Mouse (Mus musculus): ENCODE data around the gene Fscn1.

Fscn1 gene

GRCm38 (mm10) chr5:142935642-142936335, 24.4 kb upstream of the Fscn1 start:
- peak; percentile 51 to 56 for DNase-seq (ENCODE audit: low spot score in 2 of 2)

- peak; percentile 75 to 85 for DNase-seq (ENCODE audit: low spot score in 2 of 2)
Measured at GRCm38 (mm10) chr5:142936336-142936719, 23.8 kb upstream of the Fscn1 start.

GRCm38 (mm10) chr5:142937956-142938727, 22.0 kb upstream of the Fscn1 start:
- DNase-seq (ENCODE audit: low spot score in 2 of 2): no peak

GRCm38 (mm10) chr5:142940393-142940792, 19.8 kb upstream of the Fscn1 start:
- no peak for DNase-seq (ENCODE audit: low spot score in 2 of 2)

GRCm38 (mm10) chr5:142944979-142945682, 15.0 kb upstream of the Fscn1 start:
- no peak for DNase-seq (ENCODE audit: low spot score in 2 of 2)

- DNase-seq (ENCODE audit: low spot score in 2 of 2): no peak
Measured at GRCm38 (mm10) chr5:142947460-142947859, 12.7 kb upstream of the Fscn1 start.

GRCm38 (mm10) chr5:142949580-142949979, 10.6 kb upstream of the Fscn1 start:
- no peak for DNase-seq (ENCODE audit: low spot score in 2 of 2)

GRCm38 (mm10) chr5:142950405-142950804, 9.7 kb upstream of the Fscn1 start:
- no peak for DNase-seq (ENCODE audit: low spot score in 2 of 2)

- DNase-seq (ENCODE audit: low spot score in 2 of 2): no peak
Measured at GRCm38 (mm10) chr5:142953641-142954040, 6.5 kb upstream of the Fscn1 start.

- DNase-seq (ENCODE audit: low spot score in 2 of 2): no peak
Measured at GRCm38 (mm10) chr5:142956956-142957703, 3.0 kb upstream of the Fscn1 start.

- no peak for DNase-seq (ENCODE audit: low spot score in 2 of 2)
Measured at GRCm38 (mm10) chr5:142958464-142958863, 1.7 kb upstream of the Fscn1 start.

GRCm38 (mm10) chr5:142959156-142959555, 987 bp upstream of the Fscn1 start:
- no peak for DNase-seq (ENCODE audit: low spot score in 2 of 2)

- no peak for DNase-seq (ENCODE audit: low spot score in 2 of 2)
Measured at GRCm38 (mm10) chr5:142960775-142961271, 680 bp downstream of the Fscn1 start.

GRCm38 (mm10) chr5:142961398-142961880, 1.3 kb downstream of the Fscn1 start:
- no peak for DNase-seq (ENCODE audit: low spot score in 2 of 2)

GRCm38 (mm10) chr5:142961881-142962443, 1.8 kb downstream of the Fscn1 start:
- DNase-seq (ENCODE audit: low spot score in 2 of 2): no peak

GRCm38 (mm10) chr5:142962444-142962961, 2.4 kb downstream of the Fscn1 start:
- no peak for DNase-seq (ENCODE audit: low spot score in 2 of 2)

GRCm38 (mm10) chr5:142963003-142963704, 3.0 kb downstream of the Fscn1 start:
- peak in 1 of 2 experiments; percentile 59 for DNase-seq (ENCODE audit: low spot score in 2 of 2)

GRCm38 (mm10) chr5:142963705-142964494, 3.8 kb downstream of the Fscn1 start:
- peak in 1 of 2 experiments; percentile 68 for DNase-seq (ENCODE audit: low spot score in 2 of 2)

GRCm38 (mm10) chr5:142964650-142965049, 4.5 kb downstream of the Fscn1 start:
- DNase-seq (ENCODE audit: low spot score in 2 of 2): no peak
